Mouse (Mus musculus): Measurements from ENCODE around the gene Frmpd1. TPM values are rescaled to one million over a fixed set of nuclear protein-coding genes. Genes with fewer than 3 reads are reported as not detected.

The Frmpd1 gene
- polyA plus RNA-seq, 1 experiment from 2014 or later, result 5.3 TPM

DNA sequence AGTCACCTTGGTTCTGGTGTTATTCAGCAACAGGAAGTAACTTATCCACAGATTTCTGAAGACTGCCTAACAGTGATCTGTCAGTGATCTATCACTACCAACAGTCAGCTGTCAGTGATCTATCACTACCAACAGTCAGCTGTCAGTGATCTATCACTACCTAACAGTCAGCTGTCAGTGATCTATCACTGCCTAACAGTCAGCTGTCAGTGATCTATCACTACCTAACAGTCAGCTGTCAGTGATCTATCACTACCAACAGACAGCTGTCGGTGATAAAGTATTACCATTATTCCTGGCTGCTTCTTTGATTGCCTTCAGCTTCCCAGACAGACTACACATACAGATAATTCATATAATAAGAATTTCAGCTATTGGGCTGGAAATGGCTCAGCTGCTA, 19.2 kb upstream of the Frmpd1 start:
- no peak overlapping the region for H3K9ac ChIP-seq (ENCODE audit: low read depth, low read length)
- 78% methylated on average over 1 of the region's 1 CpGs for WGBS
- H3K9me3 ChIP-seq (ENCODE audit: control insufficient read depth, low read length), result no peaks in the 10 kb centered on the region
- ATAC-seq (ENCODE audit: low read depth) (no peak), DNase-seq (ENCODE audit: low spot score) (no peak)
- H3K36me3 ChIP-seq (ENCODE audit: control insufficient read depth, insufficient read depth, low read length), result no peaks in the 10 kb centered on the region
- no peak overlapping the region for H3K4me2 ChIP-seq (ENCODE audit: low read depth, low read length)
- no peaks in the 10 kb centered on the region for H3K4me1 ChIP-seq (ENCODE audit: control insufficient read depth, insufficient read depth, low read length)
- no peak overlapping the region for H3K27ac ChIP-seq (replicated peaks; ENCODE audit: low read depth, low read length)
- H3K4me3 ChIP-seq (ENCODE audit: low read depth, low read length), result no peak overlapping the region
- H3K27me3 ChIP-seq (replicated peaks; ENCODE audit: control insufficient read depth, insufficient read depth, low read length), result no peaks in the 10 kb centered on the region

DNA sequence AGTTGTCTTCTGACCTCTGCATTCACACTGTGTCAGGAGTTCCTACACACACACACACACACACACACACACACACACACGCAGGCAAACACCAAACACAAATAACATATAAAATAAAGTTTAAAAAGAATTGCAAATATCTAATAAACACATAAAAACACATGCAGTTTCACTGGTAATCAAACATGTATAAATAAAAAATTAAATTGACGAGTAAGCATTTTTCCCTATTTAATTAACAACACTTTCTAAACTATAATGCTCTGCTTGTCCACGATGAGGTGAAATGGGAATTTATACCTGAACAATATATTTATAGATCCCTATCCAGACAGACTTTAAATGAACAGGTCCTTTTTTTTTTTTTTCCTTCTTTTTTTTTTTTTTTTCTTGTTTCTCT, 18.7 kb upstream of the Frmpd1 start:
- no peak overlapping the region for H3K27ac ChIP-seq (replicated peaks; ENCODE audit: low read depth, low read length)
- no peak overlapping the region for H3K4me2 ChIP-seq (ENCODE audit: low read depth, low read length)
- no peaks in the 10 kb centered on the region for H3K27me3 ChIP-seq (replicated peaks; ENCODE audit: control insufficient read depth, insufficient read depth, low read length)
- no peaks in the 10 kb centered on the region for H3K36me3 ChIP-seq (ENCODE audit: control insufficient read depth, insufficient read depth, low read length)
- no peak overlapping the region for H3K4me3 ChIP-seq (ENCODE audit: low read depth, low read length)
- H3K9me3 ChIP-seq (ENCODE audit: control insufficient read depth, low read length), result no peaks in the 10 kb centered on the region
- ATAC-seq (ENCODE audit: low read depth) (no peak), DNase-seq (ENCODE audit: low spot score) (no peak)
- no peaks in the 10 kb centered on the region for H3K4me1 ChIP-seq (ENCODE audit: control insufficient read depth, insufficient read depth, low read length)
- no peak overlapping the region for H3K9ac ChIP-seq (ENCODE audit: low read depth, low read length)
- WGBS, result 81% methylated on average over 3 of the region's 3 CpGs

DNA sequence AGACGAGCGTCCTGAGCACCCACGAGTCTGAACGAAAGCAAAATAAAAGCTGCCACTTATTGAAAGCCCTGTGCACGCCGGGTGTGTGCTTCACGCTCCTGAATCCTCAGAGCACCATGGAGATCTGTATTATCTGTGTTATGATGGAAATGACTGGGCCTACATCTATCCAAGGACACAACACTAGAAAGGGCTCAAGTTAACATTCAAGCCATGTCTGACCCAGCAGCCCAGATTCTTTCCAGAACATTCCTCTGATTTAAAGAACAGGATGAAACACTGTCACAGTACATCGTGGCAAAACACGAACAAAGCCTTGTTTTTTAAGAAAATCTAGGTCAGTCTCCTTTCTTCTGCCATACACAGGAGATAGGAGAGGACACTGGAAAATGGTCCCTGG, 13.3 kb upstream of the Frmpd1 start:
- 79% methylated on average over 9 of the region's 9 CpGs for WGBS
- no peak overlapping the region for H3K9ac ChIP-seq (ENCODE audit: low read depth, low read length)
- no peak for ATAC-seq (ENCODE audit: low read depth)
- H3K4me1 ChIP-seq (ENCODE audit: control insufficient read depth, insufficient read depth, low read length), result no peaks in the 10 kb centered on the region
- no peak for DNase-seq (ENCODE audit: low spot score)
- H3K27me3 ChIP-seq (replicated peaks; ENCODE audit: control insufficient read depth, insufficient read depth, low read length), result no peaks in the 10 kb centered on the region
- no peaks in the 10 kb centered on the region for H3K36me3 ChIP-seq (ENCODE audit: control insufficient read depth, insufficient read depth, low read length)
- no peaks in the 10 kb centered on the region for H3K9me3 ChIP-seq (ENCODE audit: control insufficient read depth, low read length)
- H3K27ac ChIP-seq (replicated peaks; ENCODE audit: low read depth, low read length), result no peak overlapping the region
- H3K4me2 ChIP-seq (ENCODE audit: low read depth, low read length), result no peak overlapping the region
- H3K4me3 ChIP-seq (ENCODE audit: low read depth, low read length), result no peak overlapping the region

DNA sequence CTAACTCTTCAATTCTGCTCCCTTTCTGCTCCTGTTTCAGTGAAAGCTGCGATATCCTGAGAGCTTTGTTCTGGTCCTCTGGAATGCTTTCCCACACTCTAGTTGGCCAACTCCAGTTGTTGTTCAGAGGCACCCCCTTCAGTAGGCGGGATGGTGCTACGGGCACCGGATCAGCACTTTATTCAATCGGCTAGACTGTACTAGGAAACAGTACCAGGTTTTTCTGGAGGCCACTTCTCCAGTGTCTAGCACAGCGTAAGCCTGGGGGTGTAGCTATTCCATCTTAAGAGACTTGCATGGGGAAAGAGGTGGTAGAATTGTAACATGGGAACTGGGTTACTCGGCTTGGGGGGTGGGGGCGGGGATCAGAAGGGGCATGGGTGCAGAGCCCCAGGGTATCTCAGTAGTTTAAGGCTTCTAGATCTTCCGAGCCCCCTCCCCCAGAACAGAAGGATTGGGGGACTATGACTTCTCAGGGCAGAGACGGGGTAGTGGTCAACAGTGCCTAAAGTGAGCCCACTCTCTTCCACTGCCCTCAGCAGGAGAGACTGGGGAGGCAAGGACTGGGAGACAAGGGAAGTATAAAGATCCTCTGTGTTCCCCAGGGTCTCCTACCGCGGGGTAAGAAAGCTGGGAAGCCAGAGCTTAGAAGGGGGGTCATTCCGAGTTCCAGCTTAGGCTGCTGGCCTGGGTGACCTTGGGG, 706 bp upstream of the Frmpd1 start:
- DNase-seq (ENCODE audit: low spot score) (no peak), ATAC-seq (ENCODE audit: low read depth) (peak; percentile 39)
- Histone ChIP-seq H3K9ac (ENCODE audit: low read depth, low read length) (peak overlapping the region; percentile 71), H3K4me1 (ENCODE audit: control insufficient read depth, insufficient read depth, low read length) (0 out of 2 replicates have a peak, but pooled peaks cover 4% of the 10 kb centered on the region), H3K4me2 (ENCODE audit: low read depth, low read length) (peak overlapping the region; percentile 100), H3K36me3 (ENCODE audit: control insufficient read depth, insufficient read depth, low read length) (no peaks in the 10 kb centered on the region), H3K27me3 (replicated peaks; ENCODE audit: control insufficient read depth, insufficient read depth, low read length) (peaks cover 23% of the 10 kb centered on the region), H3K4me3 (ENCODE audit: low read depth, low read length) (peak overlapping the region; percentile 69), H3K9me3 (ENCODE audit: control insufficient read depth, low read length) (no peaks in the 10 kb centered on the region), H3K27ac (replicated peaks; ENCODE audit: low read depth, low read length) (no peak overlapping the region)
- WGBS, result 28% methylated on average over 13 of the region's 13 CpGs

DNA sequence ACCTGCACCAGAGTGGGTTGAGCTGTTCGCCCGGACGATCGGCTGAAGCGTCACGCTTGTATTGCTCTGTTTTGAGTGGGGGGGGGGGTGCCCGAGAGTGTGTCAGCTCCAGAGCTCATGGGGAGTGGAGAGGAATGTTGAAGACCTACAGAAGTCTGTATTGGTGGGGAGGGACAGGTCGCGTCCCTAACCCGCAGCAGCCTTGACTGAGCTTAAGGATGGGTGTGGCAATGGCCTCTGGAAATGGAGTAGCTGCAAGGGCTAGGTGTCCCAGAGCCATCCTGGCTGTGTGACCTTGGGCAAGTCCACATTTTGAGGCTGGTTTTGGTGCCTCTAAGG, 625 bp downstream of the Frmpd1 start:
- Histone ChIP-seq H3K36me3 (ENCODE audit: control insufficient read depth, insufficient read depth, low read length) (no peaks in the 10 kb centered on the region), H3K4me1 (ENCODE audit: control insufficient read depth, insufficient read depth, low read length) (0 out of 2 replicates have a peak, but pooled peaks cover 4% of the 10 kb centered on the region), H3K27ac (replicated peaks; ENCODE audit: low read depth, low read length) (no peak overlapping the region), H3K9ac (ENCODE audit: low read depth, low read length) (peak overlapping the region; percentile 71), H3K27me3 (replicated peaks; ENCODE audit: control insufficient read depth, insufficient read depth, low read length) (peaks cover 23% of the 10 kb centered on the region), H3K4me2 (ENCODE audit: low read depth, low read length) (peak overlapping the region; percentile 100), H3K9me3 (ENCODE audit: control insufficient read depth, low read length) (no peaks in the 10 kb centered on the region), H3K4me3 (ENCODE audit: low read depth, low read length) (peak overlapping the region; percentile 69)
- ATAC-seq (ENCODE audit: low read depth), result no peak; the same call in 1 of the 2 replicates
- DNase-seq (ENCODE audit: low spot score), result no peak
- WGBS, result 3% methylated on average over 9 of the region's 10 CpGs

DNA sequence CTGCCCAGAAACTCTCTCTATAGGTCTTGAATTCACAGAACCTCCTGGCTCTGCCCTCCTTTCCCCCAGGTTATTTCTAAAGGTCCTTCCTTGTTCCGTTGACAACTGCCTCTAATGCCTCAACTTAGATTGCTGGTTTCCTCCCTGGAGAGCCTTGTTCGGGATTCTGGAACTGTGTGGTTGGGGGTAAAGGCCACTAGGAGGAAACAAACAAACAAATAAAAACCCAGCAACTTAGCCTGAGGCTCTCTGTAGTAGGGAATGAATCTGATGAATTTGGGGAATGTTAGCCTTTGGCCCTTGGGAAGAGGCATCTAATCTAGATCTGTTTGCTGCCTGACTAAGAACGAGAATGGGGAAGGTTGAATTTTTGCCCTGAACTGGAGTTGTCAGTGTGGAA, 13.6 kb downstream of the Frmpd1 start:
- ATAC-seq (ENCODE audit: low read depth) (no peak), DNase-seq (ENCODE audit: low spot score) (no peak)
- Histone ChIP-seq H3K9me3 (ENCODE audit: control insufficient read depth, low read length) (no peaks in the 10 kb centered on the region), H3K36me3 (ENCODE audit: control insufficient read depth, insufficient read depth, low read length) (no peaks in the 10 kb centered on the region), H3K4me2 (ENCODE audit: low read depth, low read length) (no peak overlapping the region), H3K27ac (replicated peaks; ENCODE audit: low read depth, low read length) (no peak overlapping the region), H3K27me3 (replicated peaks; ENCODE audit: control insufficient read depth, insufficient read depth, low read length) (no peaks in the 10 kb centered on the region), H3K4me1 (ENCODE audit: control insufficient read depth, insufficient read depth, low read length) (no peaks in the 10 kb centered on the region), H3K9ac (ENCODE audit: low read depth, low read length) (no peak overlapping the region), H3K4me3 (ENCODE audit: low read depth, low read length) (no peak overlapping the region)
- WGBS, result 42% methylated on average over 3 of the region's 3 CpGs

DNA sequence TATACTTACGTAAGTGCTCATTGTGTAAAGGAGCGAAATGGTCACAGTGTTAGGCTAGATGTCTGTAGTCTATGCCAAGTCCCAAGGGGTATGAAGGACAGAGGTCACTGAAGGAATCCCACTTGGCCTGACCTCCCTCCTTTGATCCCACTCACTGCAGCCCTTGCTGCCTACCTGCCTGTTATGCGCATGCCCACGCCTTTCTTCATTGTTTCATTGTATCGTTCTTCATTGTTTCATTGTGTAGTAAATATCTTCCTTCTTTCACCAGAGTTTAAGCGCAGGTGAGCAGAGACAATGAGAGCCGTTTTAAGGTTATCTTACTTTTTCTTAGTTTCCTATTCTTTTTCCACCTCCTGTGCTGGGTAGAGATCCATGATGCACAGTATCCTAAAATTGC, 18.6 kb downstream of the Frmpd1 start:
- Histone ChIP-seq H3K27me3 (replicated peaks; ENCODE audit: control insufficient read depth, insufficient read depth, low read length) (no peaks in the 10 kb centered on the region), H3K9me3 (ENCODE audit: control insufficient read depth, low read length) (no peaks in the 10 kb centered on the region), H3K9ac (ENCODE audit: low read depth, low read length) (no peak overlapping the region), H3K4me3 (ENCODE audit: low read depth, low read length) (no peak overlapping the region), H3K27ac (replicated peaks; ENCODE audit: low read depth, low read length) (no peak overlapping the region), H3K4me2 (ENCODE audit: low read depth, low read length) (no peak overlapping the region), H3K4me1 (ENCODE audit: control insufficient read depth, insufficient read depth, low read length) (no peaks in the 10 kb centered on the region), H3K36me3 (ENCODE audit: control insufficient read depth, insufficient read depth, low read length) (no peaks in the 10 kb centered on the region)
- WGBS, result 85% methylated on average over 7 of the region's 7 CpGs
- DNase-seq (ENCODE audit: low spot score), result no peak
- no peak for ATAC-seq (ENCODE audit: low read depth)

DNA sequence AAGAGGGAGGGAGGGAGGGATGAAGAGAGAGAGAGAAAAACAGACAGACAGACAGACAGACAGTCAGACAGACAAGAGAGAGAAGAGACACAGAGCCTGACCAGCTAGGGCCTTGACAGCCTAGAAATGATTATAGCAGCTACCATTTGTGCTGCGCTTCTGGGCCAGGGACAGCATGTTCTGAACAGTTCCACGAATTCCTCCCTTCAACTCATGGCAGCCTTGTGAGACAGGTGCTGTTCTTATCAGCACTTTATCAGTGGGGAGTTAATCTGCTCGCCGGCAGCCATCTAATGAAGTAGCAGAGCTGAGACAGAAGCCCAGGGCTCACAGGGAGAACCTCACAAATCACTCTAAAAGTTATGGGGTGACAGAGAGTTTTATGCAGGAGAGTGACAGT, 22.8 kb downstream of the Frmpd1 start:
- Histone ChIP-seq H3K9ac (ENCODE audit: low read depth, low read length) (no peak overlapping the region), H3K27me3 (replicated peaks; ENCODE audit: control insufficient read depth, insufficient read depth, low read length) (no peaks in the 10 kb centered on the region), H3K4me1 (ENCODE audit: control insufficient read depth, insufficient read depth, low read length) (0 out of 2 replicates have a peak, but pooled peaks cover 3% of the 10 kb centered on the region), H3K4me3 (ENCODE audit: low read depth, low read length) (no peak overlapping the region), H3K27ac (replicated peaks; ENCODE audit: low read depth, low read length) (no peak overlapping the region), H3K9me3 (ENCODE audit: control insufficient read depth, low read length) (no peaks in the 10 kb centered on the region), H3K4me2 (ENCODE audit: low read depth, low read length) (no peak overlapping the region), H3K36me3 (ENCODE audit: control insufficient read depth, insufficient read depth, low read length) (no peaks in the 10 kb centered on the region)
- DNase-seq (ENCODE audit: low spot score) (peak; percentile 30), ATAC-seq (ENCODE audit: low read depth) (no peak)
- WGBS, result 54% methylated on average over 4 of the region's 4 CpGs

DNA sequence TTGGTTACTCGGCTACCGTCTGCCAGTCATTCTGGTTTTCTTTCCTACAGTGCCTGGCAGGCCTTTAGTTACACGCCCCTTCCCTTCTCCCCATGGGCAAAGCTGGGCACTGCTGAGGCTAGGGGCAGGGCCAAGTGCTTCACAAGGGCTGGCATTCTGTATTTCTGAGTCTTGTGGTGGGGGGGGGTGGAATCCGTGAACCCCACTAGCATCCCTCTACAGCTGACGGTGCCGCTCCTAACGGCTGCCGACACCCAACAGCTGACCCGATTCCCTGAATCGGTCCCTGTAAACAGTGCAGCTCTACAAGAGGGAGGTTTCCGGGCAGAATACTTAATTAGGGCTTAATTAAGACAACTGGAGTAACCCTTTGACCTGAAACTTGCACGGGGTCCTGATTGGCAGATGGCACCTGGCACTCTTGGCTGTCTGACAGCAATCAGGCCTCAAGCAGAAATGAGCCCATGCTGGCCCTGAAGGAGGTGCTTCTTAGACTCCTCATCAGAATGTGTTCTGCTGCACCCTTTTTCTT, 24.2 kb downstream of the Frmpd1 start:
- no peaks in the 10 kb centered on the region for H3K27me3 ChIP-seq (replicated peaks; ENCODE audit: control insufficient read depth, insufficient read depth, low read length)
- H3K4me3 ChIP-seq (ENCODE audit: low read depth, low read length), result no peak overlapping the region
- 53% methylated on average over 12 of the region's 12 CpGs for WGBS
- peak; percentile 75 for DNase-seq (ENCODE audit: low spot score)
- H3K27ac ChIP-seq (replicated peaks; ENCODE audit: low read depth, low read length), result no peak overlapping the region
- H3K4me2 ChIP-seq (ENCODE audit: low read depth, low read length), result no peak overlapping the region
- 0 out of 2 replicates have a peak, but pooled peaks cover 3% of the 10 kb centered on the region for H3K4me1 ChIP-seq (ENCODE audit: control insufficient read depth, insufficient read depth, low read length)
- H3K9ac ChIP-seq (ENCODE audit: low read depth, low read length), result no peak overlapping the region
- H3K9me3 ChIP-seq (ENCODE audit: control insufficient read depth, low read length), result no peaks in the 10 kb centered on the region
- ATAC-seq (ENCODE audit: low read depth), result peak; percentile 66; the same call in 1 of the 2 replicates
- no peaks in the 10 kb centered on the region for H3K36me3 ChIP-seq (ENCODE audit: control insufficient read depth, insufficient read depth, low read length)
